Mouse (Mus musculus): ENCODE measurements around the gene Gulp1. TPM values are rescaled to one million over a fixed set of nuclear protein-coding genes. Genes with fewer than 3 reads are reported as not detected.

The Gulp1 gene
- polyA plus RNA-seq (2012) = 1.1 and 1.2 TPM in 2 replicates

GRCm38 (mm10) chr1:44551461-44552370 lies at the start of gene Gulp1:
TSS of gene Gulp1 (plus strand) at chr1:44551511.

All from megakaryocyte-erythroid progenitor cell, adult 5 weeks (primary cell).